Comparison of ENCODE assay signal across 9 mouse cellular contexts in the genomic region with DNA sequence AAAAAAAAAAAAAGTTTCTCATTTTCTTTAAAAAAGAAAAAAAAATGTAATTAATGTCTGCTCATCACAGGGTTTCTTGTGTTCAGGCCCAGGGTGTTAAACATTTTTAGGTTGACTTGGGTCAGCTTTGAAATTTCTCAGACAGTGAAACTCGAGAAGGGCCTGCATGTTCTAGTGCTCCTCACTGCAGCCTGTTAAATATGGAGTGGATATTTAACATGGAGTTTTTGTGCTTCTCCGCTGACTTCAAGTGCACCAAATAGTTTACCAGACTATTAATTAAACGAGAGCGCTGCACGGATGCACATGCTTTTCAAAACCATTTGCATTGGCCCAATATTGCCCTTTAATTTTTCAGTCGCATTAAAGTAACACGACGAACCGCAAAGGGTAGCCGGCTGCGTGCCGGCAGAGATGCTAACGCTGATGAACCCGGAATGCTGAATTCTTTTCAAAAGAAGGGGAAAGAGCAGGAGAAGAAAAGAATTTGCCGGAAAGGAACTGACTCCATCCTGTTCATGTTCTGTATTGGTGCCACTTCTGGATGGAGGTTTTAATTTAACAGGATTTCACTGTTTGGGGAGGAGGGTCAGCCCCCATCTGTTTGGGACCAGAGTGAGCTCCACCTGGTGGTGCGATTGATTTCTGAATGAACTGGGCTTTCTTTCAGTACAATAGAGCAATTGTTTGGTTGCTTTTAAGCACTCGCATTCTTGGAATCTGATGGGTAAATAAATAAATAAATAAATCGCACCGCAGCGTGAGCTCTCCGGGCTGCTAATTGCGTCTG.
DNase-seq lines count a peak whose midpoint lies in the region; ATAC-seq lines count a peak whose summit lies in the region.
"Had no signal": no experiment of that assay in that cellular context is flagged by ENCODE, and none has a peak within 500 bp of the region (broad histone marks: within the 10 kb centered on the region; RNA-seq: fewer than 3 reads in every experiment).

No protein-coding gene starts in this region.

- H3K9me3 ChIP-seq in lung, embryonic 15.5 days: no peaks in the 10 kb centered on the region
- no peaks in the 10 kb centered on the region for H3K9me3 ChIP-seq in hindbrain, embryonic 12.5 days (replicated peaks)
- H3K9me3 ChIP-seq in limb, embryonic 15.5 days: no peaks in the 10 kb centered on the region
- no peaks in the 10 kb centered on the region for H3K9me3 ChIP-seq in stomach, embryonic 14.5 days (ENCODE audit: control insufficient read depth, low read depth, low read length)

- peak overlapping the region; percentile 22 for H3K4me3 ChIP-seq in lung, embryonic 15.5 days
- peak overlapping the region; percentile 29 for H3K4me3 ChIP-seq in hindbrain, embryonic 12.5 days
- H3K4me3 ChIP-seq in limb, embryonic 15.5 days: peak overlapping the region; percentile 27
- H3K4me3 ChIP-seq in stomach, embryonic 14.5 days (ENCODE audit: low read depth, low read length): peak overlapping the region; percentile 3; the same call in 1 of the 2 replicates

- 0 out of 2 replicates have a peak, but pooled peaks cover 6% of the 10 kb centered on the region for H3K4me1 ChIP-seq in lung, embryonic 15.5 days
- peaks cover 12% of the 10 kb centered on the region for H3K4me1 ChIP-seq in hindbrain, embryonic 12.5 days
- H3K4me1 ChIP-seq in limb, embryonic 15.5 days: peaks cover 20% of the 10 kb centered on the region
- H3K4me1 ChIP-seq in stomach, embryonic 14.5 days (ENCODE audit: control insufficient read depth, insufficient read depth, low read length): 0 out of 2 replicates have a peak, but pooled peaks cover 4% of the 10 kb centered on the region

- no peak overlapping the region for H3K9ac ChIP-seq in lung, embryonic 15.5 days
- peak overlapping the region; percentile 38 for H3K9ac ChIP-seq in hindbrain, embryonic 12.5 days
- no peak overlapping the region for H3K9ac ChIP-seq in limb, embryonic 15.5 days
- no peak overlapping the region for H3K9ac ChIP-seq in stomach, embryonic 14.5 days (replicated peaks; ENCODE audit: low read depth, low read length)
- H3K9ac ChIP-seq: liver, embryonic 14.5 days had no signal

- no peaks in the 10 kb centered on the region for H3K36me3 ChIP-seq in lung, embryonic 15.5 days
- no peaks in the 10 kb centered on the region for H3K36me3 ChIP-seq in hindbrain, embryonic 12.5 days
- no peaks in the 10 kb centered on the region for H3K36me3 ChIP-seq in limb, embryonic 15.5 days
- H3K36me3 ChIP-seq in stomach, embryonic 14.5 days (ENCODE audit: control insufficient read depth, insufficient read depth, low read length): no peaks in the 10 kb centered on the region

- WGBS in lung, embryonic 15.5 days: 30% methylated on average over 22 of the region's 22 CpGs
- 15% methylated on average over 22 of the region's 22 CpGs for WGBS in hindbrain, embryonic 12.5 days
- WGBS in limb, embryonic 15.5 days: 22% methylated on average over 22 of the region's 22 CpGs
- 35% methylated on average over 22 of the region's 22 CpGs for WGBS in stomach, embryonic 14.5 days

- DNase-seq in lung, postnatal 14 days: no peak
- peak; percentile 81 for DNase-seq in embryo, embryonic 10.5 days (ENCODE audit: low spot score)
- DNase-seq in natural killer cell, adult 2 months (ENCODE audit: low spot score in 2 of 2): no peak
- no peak for DNase-seq in thymus, postnatal 14 days

- no peak overlapping the region for H3K27ac ChIP-seq in lung, embryonic 15.5 days
- peak overlapping the region; percentile 19 for H3K27ac ChIP-seq in hindbrain, embryonic 12.5 days
- H3K27ac ChIP-seq in limb, embryonic 15.5 days: 0 out of 2 replicates have a peak overlapping the region, but pooled peaks have one; percentile 22
- no peak overlapping the region for H3K27ac ChIP-seq in stomach, embryonic 14.5 days (ENCODE audit: low read length)
- H3K27ac ChIP-seq: liver, embryonic 14.5 days had no signal

- H3K4me2 ChIP-seq in lung, embryonic 15.5 days: peak overlapping the region; percentile 47
- H3K4me2 ChIP-seq in hindbrain, embryonic 12.5 days (replicated peaks): peak overlapping the region; percentile 55
- peak overlapping the region; percentile 41 for H3K4me2 ChIP-seq in limb, embryonic 15.5 days
- peak overlapping the region; percentile 30 for H3K4me2 ChIP-seq in stomach, embryonic 14.5 days (replicated peaks; ENCODE audit: low read depth, low read length)

- no peak for ATAC-seq in lung, embryonic 15.5 days (ENCODE audit: borderline replicate concordance, extremely low read depth, low FRiP score, low TSS enrichment)
- peak; percentile 66 for ATAC-seq in hindbrain, embryonic 12.5 days (ENCODE audit: low FRiP score)
- ATAC-seq in limb, embryonic 15.5 days (ENCODE audit: insufficient number of reproducible peaks, low FRiP score, low TSS enrichment, low read depth): no peak
- no peak for ATAC-seq in stomach, embryonic 14.5 days (ENCODE audit: insufficient number of reproducible peaks, insufficient read depth, low FRiP score, low read depth)

- no peaks in the 10 kb centered on the region for H3K27me3 ChIP-seq in lung, embryonic 15.5 days
- H3K27me3 ChIP-seq in hindbrain, embryonic 12.5 days: peaks cover 5% of the 10 kb centered on the region; the same call in 1 of the 2 replicates
- H3K27me3 ChIP-seq in limb, embryonic 15.5 days: no peaks in the 10 kb centered on the region; the same call in 1 of the 2 replicates
- H3K27me3 ChIP-seq in stomach, embryonic 14.5 days (ENCODE audit: control insufficient read depth, insufficient read depth, low read length): no peaks in the 10 kb centered on the region

Comparison
In these comparisons a context has a peak if more than half of its experiments do, and no peak if none do; other contexts are left out.
1. H3K27ac ChIP-seq: peak in hindbrain, embryonic 12.5 days (single experiment) and limb, embryonic 15.5 days (single experiment); none in lung, embryonic 15.5 days (single experiment) and stomach, embryonic 14.5 days (single experiment).
2. Peak in every context shown above with its lines, with median percentiles within 50 percentile points of each other: H3K4me2 ChIP-seq and H3K4me3 ChIP-seq.